Mouse (Mus musculus) kidney, adult 2 months (tissue): Measurements from ENCODE around the gene Slc25a53. TPM values are rescaled to one million over a fixed set of nuclear protein-coding genes. Genes with fewer than 3 reads are reported as not detected.
"Not testable (repeated sequence)": the region's sequence is repeated elsewhere in the genome, so short reads cannot be mapped to it uniquely, and the experiment has no call there.

Source experiments
- DNase-seq: peaks from one replicate; pipeline ENCODE4 v3.0.0; 2021
- H3K27ac ChIP-seq: fragments of 200-500 bp; 2 replicates; pipeline ENCODE4 v1.5.1; 2012; ENCODE audit warnings: low read depth, low read length, control low read depth, inconsistent platforms; ENCODE audit not compliant: insufficient read depth
- H3K27me3 ChIP-seq: fragments of 200-500 bp; replicated peaks from 2 replicates; pipeline ENCODE4 v1.6.1; 2012; ENCODE audit warnings: mild to moderate bottlenecking, moderate library complexity, low read length, inconsistent platforms; ENCODE audit not compliant: control insufficient read depth, insufficient read depth
- H3K36me3 ChIP-seq: fragments of 200-500 bp; 2 replicates; pipeline ENCODE4 v1.6.1; 2012; ENCODE audit warnings: mild to moderate bottlenecking, moderate library complexity, low read length, inconsistent platforms; ENCODE audit not compliant: control insufficient read depth, insufficient read depth
- H3K4me1 ChIP-seq: fragments of 200-500 bp; 2 replicates; pipeline ENCODE4 v1.6.1; 2011; ENCODE audit warnings: low read length; ENCODE audit not compliant: control insufficient read depth, insufficient read depth
- H3K4me3 ChIP-seq: fragments of 200-500 bp; 2 replicates; pipeline ENCODE4 v1.5.1; 2011; ENCODE audit warnings: mild to moderate bottlenecking, low read depth, low read length, control low read depth; ENCODE audit not compliant: insufficient read depth
- CTCF ChIP-seq: fragments of 200-500 bp; conservative IDR thresholded peaks from 2 replicates; pipeline ENCODE4 v1.5.1; 2011; ENCODE audit warnings: low read depth, mild to moderate bottlenecking, control low read depth, low read length, moderate library complexity, mixed read lengths; ENCODE audit not compliant: insufficient read depth, insufficient read length
- POLR2A ChIP-seq: fragments of 200-500 bp; IDR thresholded peaks from one replicate; pipeline ENCODE4 v1.6.1; 2011; ENCODE audit warnings: low read depth, low read length, control low read depth
- WGBS: fragments of 180-500 bp; shearing (Covaris S2); methylation state at CpG from one replicate; pipeline ENCODE4 v1.1.7; 2018; 5-methylcytosine and 5-hydroxymethylcytosine counted together
- polyA plus RNA-seq: library from polyadenylated mRNA; depleted of rRNA; stranded (reverse); fragments of >200 nt; gene quantifications from 2 replicates; pipeline ENCODE4 v1.2.3, GENCODE M21; 2012

The Slc25a53 gene
- polyA plus RNA-seq, 1 experiment, result 2.4 TPM

DNA sequence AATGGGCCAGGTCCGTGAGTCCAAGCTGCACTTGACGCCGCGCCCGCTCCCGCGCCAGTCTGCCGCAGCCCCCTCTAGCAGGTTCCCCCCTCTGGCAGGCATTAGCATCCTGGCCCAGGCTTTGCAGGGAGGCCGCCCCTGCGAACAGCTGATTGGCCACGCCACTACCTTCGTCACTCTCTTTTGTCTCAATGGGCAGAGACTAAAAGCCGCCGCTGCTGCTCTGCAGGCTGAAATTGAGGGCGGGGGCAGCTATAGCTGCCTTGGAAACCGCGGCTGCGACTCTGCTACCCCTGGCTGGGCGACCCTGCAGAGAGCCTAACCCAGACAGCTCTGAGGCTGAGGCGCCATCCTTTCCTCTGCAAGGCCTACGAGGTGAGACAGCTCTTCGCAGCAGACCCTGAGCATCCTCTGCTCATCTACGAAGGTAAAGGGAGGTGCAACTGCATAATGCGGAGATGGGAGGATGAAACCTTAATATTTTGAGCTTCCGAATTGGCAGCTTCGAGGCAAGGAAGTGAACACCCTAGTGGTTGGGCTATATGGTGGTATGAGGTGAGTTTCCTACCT lies 45.0 kb downstream of the Slc25a53 start, which contains the start of gene Zcchc18:
Zcchc18 (plus strand) TSS at position 178 of the 570 bp plus-strand sequence.
- H3K4me3 ChIP-seq, result peak within 1 kb of the TSS; percentile 44
- no peaks in the 10 kb centered on the region for H3K36me3 ChIP-seq
- no peak within 1 kb of the TSS for H3K27ac ChIP-seq
- no peaks in the 10 kb centered on the region for H3K4me1 ChIP-seq
- 4% methylated on average over 26 of the region's 26 CpGs for WGBS
- DNase-seq, result peak; percentile 17
- no peaks in the 10 kb centered on the region for H3K27me3 ChIP-seq
- no peak for TF ChIP-seq CTCF
- no peak for TF ChIP-seq POLR2A

DNA sequence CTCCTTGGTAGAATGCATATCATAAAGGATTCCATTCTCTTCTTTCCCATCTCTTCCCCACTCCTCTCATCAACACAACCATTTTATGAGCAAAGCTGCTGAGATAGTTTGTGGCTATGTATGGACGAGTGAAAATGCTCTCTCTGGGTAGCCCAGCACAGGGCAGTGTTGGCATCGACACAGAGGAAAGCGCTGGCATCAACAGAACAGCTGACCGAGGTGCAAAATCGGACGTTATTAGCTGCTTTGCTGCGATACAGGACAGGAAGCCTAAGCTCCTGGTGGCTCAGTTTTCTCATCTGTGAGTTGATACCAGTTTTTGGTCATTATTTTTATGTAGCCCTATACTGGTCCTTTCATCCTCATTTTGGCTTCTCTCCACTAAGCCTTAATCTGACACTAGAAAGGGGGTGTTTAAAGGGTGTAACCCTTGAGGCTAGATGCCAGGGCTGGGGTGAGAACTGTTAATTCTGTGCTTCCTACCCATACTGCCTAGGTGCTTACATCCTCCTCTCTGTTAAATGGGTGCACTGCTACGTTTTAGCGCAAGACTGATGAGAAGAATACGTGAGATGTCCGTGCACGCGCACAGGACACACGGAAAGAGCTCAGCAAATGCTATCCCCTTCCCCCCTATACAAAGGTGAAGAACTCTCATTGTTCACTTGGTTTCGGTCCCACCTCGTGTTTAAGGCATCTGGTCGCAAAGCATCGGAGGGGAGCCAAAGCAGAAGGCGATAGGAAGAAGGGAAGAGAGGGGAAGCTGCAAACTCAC lies 45.7 kb downstream of the Slc25a53 start:
- Histone ChIP-seq H3K4me1 (no peaks in the 10 kb centered on the region), H3K27ac (no peak overlapping the region), H3K36me3 (no peaks in the 10 kb centered on the region), H3K27me3 (no peaks in the 10 kb centered on the region), H3K4me3 (peak overlapping the region; percentile 44)
- TF ChIP-seq POLR2A (no peak), CTCF (no peak)
- DNase-seq, result no peak
- 13% methylated on average over 19 of the region's 19 CpGs for WGBS

DNA sequence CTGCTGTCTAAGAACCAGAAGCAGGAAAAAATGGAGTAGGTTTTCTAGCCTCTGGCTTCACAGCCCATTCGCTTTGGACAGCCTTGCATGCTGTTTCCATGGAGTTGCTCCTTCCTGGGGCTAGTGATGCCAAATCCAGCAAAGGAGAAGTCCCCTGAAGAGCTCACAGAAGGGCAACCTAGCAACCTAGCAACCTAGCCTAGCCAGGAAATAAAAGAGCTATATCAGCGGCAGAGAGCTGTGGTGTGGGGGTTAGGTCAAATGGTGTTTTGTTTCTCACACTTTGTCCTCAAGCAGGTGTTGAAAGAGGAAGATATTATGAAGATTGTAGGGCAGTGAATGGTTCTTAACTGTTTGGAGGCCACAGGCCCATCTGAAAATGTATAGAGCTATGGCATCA lies 46.8 kb downstream of the Slc25a53 start:
- no peak for DNase-seq
- 47% methylated on average over 2 of the region's 2 CpGs for WGBS
- Histone ChIP-seq H3K27me3 (no peaks in the 10 kb centered on the region), H3K4me3 (no peak overlapping the region), H3K36me3 (no peaks in the 10 kb centered on the region), H3K27ac (no peak overlapping the region), H3K4me1 (no peaks in the 10 kb centered on the region)
- TF ChIP-seq POLR2A (no peak), CTCF (no peak)

DNA sequence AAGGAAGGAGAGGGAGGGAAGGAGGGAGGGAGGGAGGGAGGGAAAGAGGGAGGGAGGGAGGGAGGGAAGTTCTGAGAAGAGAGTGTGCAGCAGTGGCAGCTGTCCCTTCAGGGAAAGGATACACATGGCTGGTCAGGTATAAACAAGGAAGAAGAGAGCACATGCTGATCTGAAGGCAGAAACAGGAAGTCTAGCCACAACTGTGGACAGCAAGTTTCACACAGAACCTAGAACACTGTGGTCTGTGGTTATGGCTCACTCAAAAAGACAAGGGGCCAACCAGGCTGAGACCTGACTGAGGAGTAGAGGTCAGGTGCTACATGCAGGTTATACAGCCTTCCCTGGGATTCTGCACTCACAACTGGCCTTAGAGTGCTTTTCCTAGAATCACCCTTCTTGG lies 52.1 kb downstream of the Slc25a53 start:
- Histone ChIP-seq H3K4me1 (no peaks in the 10 kb centered on the region), H3K4me3 (no peak overlapping the region), H3K36me3 (no peaks in the 10 kb centered on the region), H3K27me3 (no peaks in the 10 kb centered on the region), H3K27ac (no peak overlapping the region)
- TF ChIP-seq CTCF, result no peak
- TF ChIP-seq POLR2A, result no peak
- peak; percentile 25 for DNase-seq

DNA sequence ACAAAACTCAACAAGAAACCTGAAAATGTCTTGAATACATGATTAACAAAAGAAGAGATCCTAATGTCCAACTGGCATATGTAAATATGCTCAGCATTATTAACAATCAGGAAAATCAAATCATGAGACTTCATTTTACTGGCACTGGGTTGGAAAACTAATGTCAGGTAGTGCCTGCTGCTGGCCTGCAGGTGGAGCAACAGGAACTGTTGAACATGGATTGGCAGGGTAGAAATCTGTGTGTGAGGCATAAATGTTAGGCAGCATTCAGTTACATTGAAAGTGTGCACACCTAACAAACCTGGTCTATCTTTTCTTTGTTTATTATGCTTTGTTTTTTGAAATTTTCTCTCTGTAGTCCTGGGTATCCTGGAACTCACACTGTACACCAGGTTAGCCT lies 59.5 kb downstream of the Slc25a53 start:
- Histone ChIP-seq H3K36me3 (no peaks in the 10 kb centered on the region), H3K4me1 (no peaks in the 10 kb centered on the region), H3K27ac (no peak overlapping the region), H3K4me3 (no peak overlapping the region), H3K27me3 (no peaks in the 10 kb centered on the region)
- no peak for TF ChIP-seq POLR2A
- peak; percentile 60 for TF ChIP-seq CTCF
- peak; percentile 13 for DNase-seq

DNA sequence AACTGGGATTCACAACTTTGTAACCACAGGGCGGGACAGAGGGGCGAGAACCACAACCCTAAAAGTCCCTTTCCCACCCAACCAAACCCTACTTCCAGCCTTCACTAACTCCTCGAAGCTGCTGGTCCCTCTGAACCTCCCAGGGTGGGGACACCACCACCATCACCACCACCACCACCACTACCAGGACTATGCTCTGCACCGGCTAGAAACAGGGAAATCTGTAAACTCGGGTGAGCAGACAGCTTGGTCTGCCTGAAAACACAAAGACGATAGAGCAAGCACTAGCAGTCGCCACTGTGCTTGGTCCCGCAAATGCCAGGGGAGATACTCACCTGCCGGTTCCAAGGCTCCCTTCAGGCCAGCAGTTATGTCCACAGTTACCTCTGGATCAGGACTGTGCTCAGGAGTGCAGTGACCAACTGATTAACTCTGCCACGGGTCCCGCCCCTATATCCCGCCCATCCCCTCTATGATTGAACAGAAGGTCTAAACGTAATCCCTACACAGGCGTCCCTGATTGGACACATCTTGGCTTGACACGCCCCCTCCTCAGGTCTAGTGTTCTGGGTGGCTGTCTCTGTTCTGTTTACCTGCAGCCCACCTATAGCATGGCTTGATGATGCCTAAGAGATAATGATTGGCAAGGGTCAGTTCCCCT lies 61.5 kb downstream of the Slc25a53 start, which contains the start of the genes Tmsb15l and Tmsb15b1:
Tmsb15l (minus strand) TSS at position 446 of the 661 bp plus-strand sequence.
Tmsb15b1 (minus strand) TSS at position 451 of the 661 bp plus-strand sequence.
- WGBS, result 10% methylated on average over 14 of the region's 15 CpGs

DNA sequence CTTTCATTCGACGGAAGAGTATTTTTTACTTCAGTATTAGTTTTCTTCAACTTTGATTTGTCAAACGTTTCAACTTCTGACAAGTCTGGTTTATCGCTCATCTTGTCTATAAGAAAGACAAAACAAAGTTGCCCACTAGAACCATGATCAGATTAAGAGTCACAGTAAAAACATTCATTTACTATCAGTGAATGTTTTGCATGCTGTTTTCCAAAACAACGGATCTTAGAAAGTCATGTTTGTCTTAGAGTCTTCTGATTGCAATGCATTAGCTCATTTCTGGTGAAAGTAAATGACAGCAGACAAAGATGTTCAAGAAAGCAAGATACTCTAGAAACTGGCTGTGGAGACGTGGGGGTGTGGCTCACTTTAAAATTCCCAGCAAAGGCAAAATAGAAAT lies 62.7 kb downstream of the Slc25a53 start, which contains the start of gene Tmsb15b2:
Tmsb15b2 (minus strand) TSS at position 101 of the 400 bp plus-strand sequence.
- H3K27ac ChIP-seq, H3K4me1 ChIP-seq, H3K36me3 ChIP-seq, H3K27me3 ChIP-seq, DNase-seq: not testable (repeated sequence)
- 0 out of 2 replicates have a peak within 1 kb of the TSS, but pooled peaks have one; percentile 62 for H3K4me3 ChIP-seq
- 92% methylated on average over 6 of the region's 6 CpGs for WGBS

More for the DNA sequence above, 61.5 kb downstream of the Slc25a53 start, which contains the start of the genes Tmsb15l and Tmsb15b1:
- Histone ChIP-seq H3K4me3 (peak within 1 kb of the TSS; percentile 62), H3K4me1 (no peaks in the 10 kb centered on the region), H3K36me3 (no peaks in the 10 kb centered on the region), H3K27me3 (no peaks in the 10 kb centered on the region), H3K27ac (no peak within 1 kb of the TSS)
- TF ChIP-seq CTCF, result no peak
- TF ChIP-seq POLR2A, result no peak
- peak; percentile 87 for DNase-seq
